Mouse (Mus musculus): ENCODE data around the gene Ghrl.

- no peak for TF ChIP-seq CTCF (IDR thresholded peaks at IDR 0.05; ENCODE audit: extremely low read depth, insufficient read depth, insufficient read length, insufficient replicate concordance)
- TF ChIP-seq POLR2A (IDR thresholded peaks at IDR 0.05; ENCODE audit: low read depth, low read length): no peak
Measured at GRCm38 (mm10) chr6:113719878-113720277, at the start of gene Ghrl.
